Mouse (Mus musculus) gastrocnemius, adult 2 months (tissue): ENCODE measurements around the gene Stox2. TPM values are rescaled to one million over a fixed set of nuclear protein-coding genes. Genes with fewer than 3 reads are reported as not detected.
"Not testable (repeated sequence)": the region's sequence is repeated elsewhere in the genome, so short reads cannot be mapped to it uniquely, and the experiment has no call there.

Experiments used
- DNase-seq: peaks from one replicate; pipeline ENCODE4 v3.0.0; 2022
- H3K27ac ChIP-seq: fragments of 200-600 bp; 2 replicates; pipeline ENCODE4 v1.8.1; 2022; ENCODE audit warnings: mild to moderate bottlenecking
- H3K4me3 ChIP-seq: fragments of 200-600 bp; 2 replicates; pipeline ENCODE4 v1.8.1; 2022; ENCODE audit warnings: mild to moderate bottlenecking, moderate library complexity
- CTCF ChIP-seq: fragments of 200-600 bp; IDR thresholded peaks from 2 replicates; pipeline ENCODE4 v1.8.1; 2022; ENCODE audit warnings: antibody characterized with exemption, mild to moderate bottlenecking, moderate library complexity
- intact Hi-C: fragments of 180-260 bp; cut with DNase I; formaldehyde crosslinking; loops from one replicate; pipeline ENCODE4 v1.15.1; 2025
- total RNA-seq, 2 experiments: library from RNA; stranded (reverse); gene quantifications; 2 replicates each; pipeline ENCODE4 v1.2.3; 2021

Gene Stox2
- total RNA-seq, 2 experiments from 2014 or later: 7.3 to 9.5 TPM

GRCm38 (mm10) chr8:47435861-47436260 is 10.3 kb downstream of the Stox2 start:
- Histone ChIP-seq H3K4me3 (no peak overlapping the region), H3K27ac (peak overlapping the region; percentile 28; the same call in 1 of the 2 replicates)
- TF ChIP-seq CTCF: no peak
- intact Hi-C loops: no loop called here
- no peak for DNase-seq

DNA sequence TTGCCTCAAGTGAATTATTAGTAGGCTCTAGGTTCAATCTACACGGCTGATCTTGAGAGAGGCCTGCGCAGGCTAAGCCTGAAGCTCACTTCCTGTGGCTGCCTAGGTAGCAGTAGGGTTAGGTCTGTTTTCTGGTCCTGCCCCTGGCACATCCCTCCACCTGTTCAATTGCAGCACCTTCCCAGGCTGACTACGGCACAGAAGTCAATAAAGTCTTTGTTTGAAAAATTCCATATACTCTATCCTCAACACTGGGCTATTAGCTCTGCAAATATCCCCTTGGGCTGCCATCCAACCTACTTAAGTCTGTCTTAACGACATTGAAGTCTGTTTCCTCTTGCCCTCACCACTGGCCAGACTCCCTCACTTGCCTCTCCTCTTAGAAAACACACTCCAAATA is 10.8 kb downstream of the Stox2 start:
- intact Hi-C loops: no loop called here
- no peak for DNase-seq
- peak overlapping the region; percentile 38 for H3K27ac ChIP-seq
- H3K4me3 ChIP-seq: no peak overlapping the region
- no peak for TF ChIP-seq CTCF

DNA sequence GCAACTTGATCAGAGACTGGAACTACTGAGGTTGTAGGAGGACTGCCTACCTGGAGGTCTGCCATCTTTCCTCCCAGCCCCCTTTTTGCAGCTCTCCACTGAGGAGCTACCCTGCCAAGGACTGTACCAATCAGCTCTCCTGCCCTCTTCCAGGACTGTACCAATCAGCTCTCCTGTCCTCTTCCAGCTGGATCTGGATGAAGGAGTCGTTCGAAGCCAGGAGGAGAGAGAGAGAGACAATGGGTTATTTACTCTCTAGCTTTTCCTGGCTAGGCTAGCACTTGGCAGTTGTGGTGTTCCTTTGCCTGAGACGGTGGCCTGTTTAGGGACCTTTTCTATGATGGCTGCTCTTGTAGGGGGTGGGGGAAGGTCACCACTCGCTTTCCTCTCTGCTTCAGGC is 14.9 kb downstream of the Stox2 start:
- Histone ChIP-seq H3K4me3 (no peak overlapping the region), H3K27ac (no peak overlapping the region)
- TF ChIP-seq CTCF: no peak
- DNase-seq: no peak
- intact Hi-C loops: no loop called here

DNA sequence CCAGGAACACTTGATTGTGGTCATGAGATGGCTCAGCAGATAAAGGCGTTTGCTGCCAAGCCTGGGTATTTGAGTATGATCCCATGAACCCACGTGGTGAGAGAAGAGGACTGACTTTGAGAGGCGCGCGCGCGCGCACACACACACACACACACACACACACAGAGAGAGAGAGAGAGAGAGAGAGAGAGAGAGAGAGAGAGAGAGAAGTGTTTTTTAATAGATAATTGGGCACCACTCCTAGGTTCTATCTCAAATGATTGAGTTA is 32.0 kb downstream of the Stox2 start:
- H3K4me3 ChIP-seq: peak overlapping the region; percentile 87
- intact Hi-C loops: not testable (repeated sequence)
- DNase-seq: peak; percentile 22
- peak overlapping the region; percentile 84 for H3K27ac ChIP-seq

GRCm38 (mm10) chr8:47413524-47414257 is 32.5 kb downstream of the Stox2 start:
- peak overlapping the region; percentile 84 for H3K27ac ChIP-seq
- intact Hi-C loops: loop anchor here (2.0 kb wide), 1 partner anchor 119 kb away; the partner anchor contains the start of genes Rwdd4a and Trappc11
- no peak for TF ChIP-seq CTCF
- H3K4me3 ChIP-seq: peak overlapping the region; percentile 87
- peak; percentile 55 for DNase-seq

GRCm38 (mm10) chr8:47412696-47413523 is 33.3 kb downstream of the Stox2 start:
- Histone ChIP-seq H3K27ac (peak overlapping the region; percentile 84), H3K4me3 (peak overlapping the region; percentile 87)
- no peak; the same call in 1 of the 2 replicates for TF ChIP-seq CTCF
- intact Hi-C loops: loop anchor here (2.0 kb wide), 1 partner anchor 120 kb away; the partner anchor contains the start of genes Rwdd4a and Trappc11
- peak; percentile 38 for DNase-seq

- Histone ChIP-seq H3K4me3 (peak overlapping the region; percentile 87), H3K27ac (peak overlapping the region; percentile 84)
- DNase-seq: peak; percentile 31
- no peak for TF ChIP-seq CTCF
- intact Hi-C loops: loop anchor here (2.0 kb wide), 1 partner anchor 121 kb away; the partner anchor contains the start of genes Rwdd4a and Trappc11
Observed at GRCm38 (mm10) chr8:47411994-47412695, 34.0 kb downstream of the Stox2 start.

DNA sequence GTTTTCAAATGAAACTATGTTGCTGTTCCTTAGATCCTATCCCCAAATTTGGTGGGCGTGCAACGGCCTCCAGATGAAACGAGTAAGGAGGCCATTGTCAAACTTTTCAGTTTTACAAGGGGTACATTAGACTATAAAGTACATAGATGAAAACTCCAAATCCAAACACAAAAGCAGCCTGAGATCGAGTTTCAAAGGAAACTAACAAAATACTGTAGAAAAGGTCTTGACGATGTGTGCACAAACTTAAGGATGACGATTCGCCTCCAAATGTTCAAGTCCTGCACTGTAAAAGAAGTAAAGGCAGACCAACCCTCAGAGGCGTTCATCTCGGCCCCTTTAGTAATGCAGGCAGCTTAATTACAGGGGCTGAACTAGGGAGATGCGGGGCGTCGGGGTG is 34.8 kb downstream of the Stox2 start:
- no peak for TF ChIP-seq CTCF
- H3K27ac ChIP-seq: no peak overlapping the region
- H3K4me3 ChIP-seq: peak overlapping the region; percentile 87
- intact Hi-C loops: no loop called here
- no peak for DNase-seq

DNA sequence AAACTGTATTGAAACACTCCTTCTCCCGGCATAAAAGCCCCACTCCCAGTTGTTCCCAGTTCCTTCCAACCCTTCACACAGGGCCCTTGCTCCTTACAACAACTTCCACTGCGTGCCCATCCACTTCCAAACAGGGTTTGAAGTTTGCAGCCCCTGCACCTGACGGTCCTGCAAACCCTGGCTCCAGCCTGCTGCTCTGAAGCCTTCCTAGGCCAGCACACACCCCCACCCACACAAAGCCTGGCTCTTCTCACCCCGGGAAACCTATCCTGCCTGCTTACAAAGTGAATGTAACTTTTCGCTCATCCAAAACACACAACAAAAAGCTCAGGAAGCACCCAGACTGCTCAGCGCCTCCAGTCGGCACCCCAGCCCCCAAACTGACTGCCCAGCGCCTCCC is 37.1 kb downstream of the Stox2 start:
- DNase-seq: no peak
- H3K4me3 ChIP-seq: peak overlapping the region; percentile 45
- intact Hi-C loops: no loop called here
- no peak for TF ChIP-seq CTCF
- peak overlapping the region; percentile 8; the same call in 1 of the 2 replicates for H3K27ac ChIP-seq

DNA sequence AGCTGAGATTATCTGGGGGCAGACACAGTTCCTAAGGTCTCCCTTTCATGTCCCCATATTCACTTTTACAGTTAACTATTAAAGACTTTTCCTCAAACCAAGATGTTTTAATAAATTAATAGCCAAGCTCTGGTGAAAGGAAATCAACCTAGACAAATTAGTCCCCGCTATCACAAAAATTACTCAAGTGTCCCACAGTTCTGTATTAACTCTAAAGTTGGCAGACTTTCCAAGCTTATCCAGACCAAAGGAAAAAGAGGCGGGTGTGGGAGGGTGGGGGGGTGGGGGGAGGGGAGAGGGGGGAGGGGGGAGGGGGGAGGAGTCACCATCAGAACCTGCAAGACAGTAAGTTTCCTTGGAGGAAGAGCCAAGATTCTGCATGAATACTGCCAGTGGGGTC is 41.3 kb downstream of the Stox2 start:
- intact Hi-C loops: no loop called here
- DNase-seq: no peak
- H3K4me3 ChIP-seq: no peak overlapping the region
- no peak for TF ChIP-seq CTCF
- H3K27ac ChIP-seq: no peak overlapping the region

GRCm38 (mm10) chr8:47392927-47393326 is 53.2 kb downstream of the Stox2 start:
- no peak for TF ChIP-seq CTCF
- intact Hi-C loops: no loop called here
- DNase-seq: no peak
- Histone ChIP-seq H3K27ac (no peak overlapping the region), H3K4me3 (no peak overlapping the region)

- no peak overlapping the region for H3K4me3 ChIP-seq
- intact Hi-C loops: no loop called here
- DNase-seq: no peak
- TF ChIP-seq CTCF: no peak
- no peak overlapping the region for H3K27ac ChIP-seq
Observed at GRCm38 (mm10) chr8:47392290-47392689, 53.9 kb downstream of the Stox2 start.

- TF ChIP-seq CTCF: no peak
- intact Hi-C loops: no loop called here
- Histone ChIP-seq H3K4me3 (no peak overlapping the region), H3K27ac (no peak overlapping the region)
- no peak for DNase-seq
Observed at GRCm38 (mm10) chr8:47391844-47392243, 54.3 kb downstream of the Stox2 start.
